Comparison of ENCODE assay signal across 7 mouse cellular contexts in genomic region chrX:59134928-59135361, GRCm38 (mm10).
DNase-seq lines count a peak whose midpoint lies in the region; ATAC-seq and TF ChIP-seq lines count a peak whose summit lies in the region.

No protein-coding gene starts in this region.

- no peak for TF ChIP-seq POLR2A in cerebellum, adult 2 months (IDR thresholded peaks at IDR 0.05; ENCODE audit: borderline replicate concordance, insufficient read depth, low read length)

- peak; percentile 52 for DNase-seq in T-cell, adult 2 months (ENCODE audit: low spot score)
- DNase-seq in cerebellum, adult 2 months: peak; percentile 22 to 24
- peak; percentile 38 to 47 for DNase-seq in left cerebral cortex, postnatal 10 days (ENCODE audit: extremely low spot score in 1 of 2, low spot score in 2 of 2)
- DNase-seq in splenic B cell, adult 2 months (ENCODE audit: low read depth, low spot score): peak; percentile 54

- H3K36me3 ChIP-seq in hindbrain, embryonic 16.5 days (ENCODE audit: control insufficient read depth, insufficient read depth, low read length): no peaks in the 10 kb centered on the region
- H3K36me3 ChIP-seq in midbrain, embryonic 16.5 days (ENCODE audit: control insufficient read depth, insufficient read depth, low read length): no peaks in the 10 kb centered on the region
- H3K36me3 ChIP-seq in splenic B cell, adult 2 months (ENCODE audit: control insufficient read depth, insufficient read depth, low read length, poor library complexity, severe bottlenecking): no peaks in the 10 kb centered on the region

- H3K9me3 ChIP-seq in hindbrain, embryonic 16.5 days (ENCODE audit: control insufficient read depth, low read length): no peaks in the 10 kb centered on the region
- H3K9me3 ChIP-seq in midbrain, embryonic 16.5 days (replicated peaks; ENCODE audit: control insufficient read depth, low read length, poor library complexity, severe bottlenecking): no peaks in the 10 kb centered on the region

- peak overlapping the region; percentile 64 for H3K4me2 ChIP-seq in hindbrain, embryonic 16.5 days (ENCODE audit: low read length)
- H3K4me2 ChIP-seq in midbrain, embryonic 16.5 days (ENCODE audit: low read length): peak overlapping the region; percentile 63

- intact Hi-C loops in left cerebral cortex, postnatal 10 days (cut with DNase I): loop anchor here (10.0 kb wide), 3 partner anchors 320 to 510 kb away; no protein-coding TSS in a partner anchor

- no peak overlapping the region for H3K27ac ChIP-seq in cerebellum, adult 2 months (ENCODE audit: insufficient read depth, low read length)
- no peak overlapping the region for H3K27ac ChIP-seq in hindbrain, embryonic 16.5 days (ENCODE audit: low read depth, low read length)
- H3K27ac ChIP-seq in midbrain, embryonic 16.5 days (ENCODE audit: low read length): no peak overlapping the region; the same call in 1 of the 2 replicates

- WGBS in cerebellum, adult 2 months: 3% methylated on average over 8 of the region's 8 CpGs
- WGBS in hindbrain, embryonic 16.5 days: 21% methylated on average over 8 of the region's 8 CpGs
- WGBS in midbrain, embryonic 16.5 days: 13% methylated on average over 8 of the region's 8 CpGs

- H3K4me1 ChIP-seq in cerebellum, adult 2 months (ENCODE audit: control insufficient read depth, insufficient read depth, low read length): no peaks in the 10 kb centered on the region
- H3K4me1 ChIP-seq in hindbrain, embryonic 16.5 days (ENCODE audit: control insufficient read depth, insufficient read depth, low read depth, low read length): no peaks in the 10 kb centered on the region
- no peaks in the 10 kb centered on the region for H3K4me1 ChIP-seq in midbrain, embryonic 16.5 days (ENCODE audit: control insufficient read depth, insufficient read depth, low read length)

- peak; percentile 82 for ATAC-seq in frontal cortex, adult (ENCODE audit: low TSS enrichment)
- peak; percentile 85 for ATAC-seq in hindbrain, embryonic 16.5 days
- peak; percentile 90 for ATAC-seq in midbrain, embryonic 16.5 days

- TF ChIP-seq CTCF in cerebellum, adult 2 months (IDR thresholded peaks at IDR 0.05; ENCODE audit: borderline replicate concordance, insufficient read depth, low read depth, low read length): peak; percentile 40

- H3K27me3 ChIP-seq in cerebellum, adult 2 months (ENCODE audit: control insufficient read depth, insufficient read depth, low read length): no peaks in the 10 kb centered on the region
- no peaks in the 10 kb centered on the region for H3K27me3 ChIP-seq in hindbrain, embryonic 16.5 days (replicated peaks; ENCODE audit: control insufficient read depth, insufficient read depth, low read length)
- no peaks in the 10 kb centered on the region for H3K27me3 ChIP-seq in midbrain, embryonic 16.5 days (ENCODE audit: control insufficient read depth, insufficient read depth, low read depth, low read length)
- H3K27me3 ChIP-seq in splenic B cell, adult 2 months (ENCODE audit: control insufficient read depth, insufficient read depth, low read length, poor library complexity, severe bottlenecking): no peaks in the 10 kb centered on the region

- peak overlapping the region; percentile 37 for H3K4me3 ChIP-seq in cerebellum, adult 2 months (replicated peaks; ENCODE audit: insufficient read depth, low read depth, low read length)
- H3K4me3 ChIP-seq in hindbrain, embryonic 16.5 days (ENCODE audit: low read length): peak overlapping the region; percentile 56
- peak overlapping the region; percentile 56 for H3K4me3 ChIP-seq in midbrain, embryonic 16.5 days (ENCODE audit: low read depth, low read length)

- peak overlapping the region; percentile 69; the same call in 1 of the 2 replicates for H3K9ac ChIP-seq in hindbrain, embryonic 16.5 days (ENCODE audit: low read depth, low read length)
- H3K9ac ChIP-seq in midbrain, embryonic 16.5 days (ENCODE audit: low read depth, low read length): peak overlapping the region; percentile 68
